Mouse (Mus musculus) lung, postnatal 0 days (tissue): ENCODE data around the gene Trappc3l. TPM values are rescaled to one million over a fixed set of nuclear protein-coding genes. Genes with fewer than 3 reads are reported as not detected.
A peak's percentile ranks its signal among the peaks of the same experiment; 100 is the strongest.

ENCODE experiments used
- ATAC-seq: fragments of 200-750 bp; cut with Nextera tagmentation; 2 replicates; pipeline ENCODE4 v1.8.0; 2017; ENCODE audit warnings: moderate library complexity
- DNase-seq: peaks from one replicate; pipeline ENCODE4 v3.0.0-alpha.2; 2016; ENCODE audit warnings: low spot score
- H3K27ac ChIP-seq: fragments of 300-500 bp; sonication (generic); 2 replicates; pipeline ENCODE4 v1.5.1; 2014; ENCODE audit warnings: antibody characterized with exemption, mild to moderate bottlenecking, low read length, mixed read lengths
- H3K27me3 ChIP-seq: fragments of 300-500 bp; sonication (generic); replicated peaks from 2 replicates; pipeline ENCODE4 v1.6.1; 2014; ENCODE audit warnings: low read length, mixed read lengths; ENCODE audit not compliant: insufficient read depth
- H3K36me3 ChIP-seq: fragments of 300-500 bp; sonication (generic); 2 replicates; pipeline ENCODE4 v1.6.1; 2014; ENCODE audit warnings: low read length, mixed read lengths; ENCODE audit not compliant: insufficient read depth
- H3K4me1 ChIP-seq: fragments of 300-500 bp; sonication (generic); 2 replicates; pipeline ENCODE4 v1.6.1; 2014; ENCODE audit warnings: antibody characterized with exemption, low read depth, low read length, mixed read lengths; ENCODE audit not compliant: insufficient read depth
- H3K4me2 ChIP-seq: fragments of 300-500 bp; sonication (generic); replicated peaks from 2 replicates; pipeline ENCODE4 v1.6.1; 2014; ENCODE audit warnings: low read depth, mild to moderate bottlenecking, low read length, moderate library complexity, mixed read lengths
- H3K4me3 ChIP-seq: fragments of 300-500 bp; sonication (generic); 2 replicates; pipeline ENCODE4 v1.5.1; 2014; ENCODE audit warnings: low read depth, low read length
- H3K9ac ChIP-seq: fragments of 300-500 bp; sonication (generic); replicated peaks from 2 replicates; pipeline ENCODE4 v1.6.1; 2014; ENCODE audit warnings: low read depth, mild to moderate bottlenecking
- H3K9me3 ChIP-seq: fragments of 300-500 bp; sonication (generic); 2 replicates; pipeline ENCODE4 v1.6.1; 2016; ENCODE audit warnings: low read length, mixed read lengths
- CTCF ChIP-seq: IDR thresholded peaks from 2 replicates; pipeline ENCODE4 v1.5.1; 2016; ENCODE audit warnings: antibody characterized with exemption, mild to moderate bottlenecking
- EP300 ChIP-seq: IDR thresholded peaks from 2 replicates; pipeline ENCODE4 v1.6.1; 2016; ENCODE audit warnings: antibody characterized with exemption, mild to moderate bottlenecking, control low read depth
- WGBS: fragments of 180-500 bp; shearing (Covaris S2); extraction: QIAGEN DNeasy Blood & Tissue Kit; methylation state at CpG from one replicate; pipeline ENCODE4 v1.1.7; 2014; 5-methylcytosine and 5-hydroxymethylcytosine counted together
- polyA plus RNA-seq: library from polyadenylated mRNA; unstranded; fragments of >200 nt; fragmentation: Nextera tagmentation; extraction: Ambion mirVana; gene quantifications from 2 replicates; pipeline ENCODE4 v1.2.1, GENCODE M21; 2015

Trappc3l gene
- polyA plus RNA-seq, 1 experiment from 2014 or later, result not detected

- H3K9ac ChIP-seq, result peak within 1 kb of the TSS; percentile 84
- H3K36me3 ChIP-seq, result no peaks in the 10 kb centered on the region
- peak within 1 kb of the TSS; percentile 69 for H3K4me2 ChIP-seq
- under 1% methylated on average over 80 of the region's 82 CpGs for WGBS
- peak; percentile 100 for ATAC-seq
- H3K4me3 ChIP-seq, result peak within 1 kb of the TSS; percentile 87
- DNase-seq, result peak; percentile 99
- H3K9me3 ChIP-seq, result no peaks in the 10 kb centered on the region
- H3K4me1 ChIP-seq, result peaks cover 8% of the 10 kb centered on the region; the same call in 1 of the 2 replicates
- no peaks in the 10 kb centered on the region for H3K27me3 ChIP-seq
- TF ChIP-seq EP300 (0 out of 2 replicates have a peak, but pooled peaks have one; percentile 57), CTCF (peak; percentile 52)
- H3K27ac ChIP-seq, result peak within 1 kb of the TSS; percentile 96
Observed at GRCm38 (mm10) chr10:34019302-34020075, 17.9 kb upstream of the Trappc3l start, which contains the start of gene Rwdd1. TSS of gene Rwdd1 (minus strand) at chr10:34019624.

- Histone ChIP-seq H3K9ac (no peak overlapping the region), H3K4me3 (no peak overlapping the region), H3K4me1 (no peaks in the 10 kb centered on the region), H3K27me3 (no peaks in the 10 kb centered on the region), H3K36me3 (no peaks in the 10 kb centered on the region), H3K9me3 (no peaks in the 10 kb centered on the region), H3K4me2 (no peak overlapping the region), H3K27ac (no peak overlapping the region)
- DNase-seq (no peak), ATAC-seq (no peak)
- WGBS, result 49% methylated on average over 5 of the region's 5 CpGs
- no peak for TF ChIP-seq CTCF
- no peak for TF ChIP-seq EP300
Observed at GRCm38 (mm10) chr10:34030322-34030721, 7.1 kb upstream of the Trappc3l start.

DNA sequence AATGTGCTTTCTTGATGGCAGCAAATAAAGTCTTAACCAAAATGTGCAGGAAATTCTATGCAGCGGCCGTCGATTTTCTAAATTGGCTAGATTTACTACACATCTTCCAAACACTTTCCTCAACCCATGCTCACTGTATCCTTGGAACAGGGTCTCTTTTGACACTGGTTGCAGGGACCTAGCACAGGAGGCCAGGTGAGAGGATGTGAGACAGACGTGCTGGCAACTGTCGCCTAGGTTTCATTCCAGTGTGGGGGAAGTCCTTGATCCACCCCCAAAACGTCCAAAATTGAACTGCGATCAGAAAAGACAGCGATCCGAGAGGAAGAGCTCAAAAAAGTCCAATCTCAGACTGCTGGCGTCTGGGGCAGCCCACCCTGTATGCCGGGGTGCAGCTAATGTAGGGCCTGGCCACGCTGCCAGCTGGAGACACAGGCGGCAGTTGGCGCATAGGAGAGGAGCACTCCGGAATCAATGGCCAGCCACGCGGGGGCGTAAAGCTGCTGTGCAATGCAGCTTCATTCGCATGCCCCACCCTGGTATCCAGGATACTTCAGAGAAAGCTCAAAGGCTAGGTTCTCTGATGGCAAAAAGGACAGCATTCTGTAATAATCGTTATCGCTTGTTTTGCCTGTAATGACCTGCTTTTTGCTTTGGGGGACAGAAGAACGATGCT lies 3.6 kb upstream of the Trappc3l start:
- Histone ChIP-seq H3K27me3 (no peaks in the 10 kb centered on the region), H3K4me1 (no peaks in the 10 kb centered on the region), H3K9ac (0 out of 2 replicates have a peak overlapping the region, but pooled peaks have one; percentile 8), H3K4me3 (no peak overlapping the region), H3K9me3 (no peaks in the 10 kb centered on the region), H3K27ac (no peak overlapping the region), H3K36me3 (no peaks in the 10 kb centered on the region), H3K4me2 (peak overlapping the region; percentile 30; the same call in 1 of the 2 replicates)
- TF ChIP-seq CTCF (peak; percentile 88), EP300 (no peak)
- peak; percentile 85 for ATAC-seq
- 21% methylated on average over 22 of the region's 22 CpGs for WGBS
- peak; percentile 85 for DNase-seq

DNA sequence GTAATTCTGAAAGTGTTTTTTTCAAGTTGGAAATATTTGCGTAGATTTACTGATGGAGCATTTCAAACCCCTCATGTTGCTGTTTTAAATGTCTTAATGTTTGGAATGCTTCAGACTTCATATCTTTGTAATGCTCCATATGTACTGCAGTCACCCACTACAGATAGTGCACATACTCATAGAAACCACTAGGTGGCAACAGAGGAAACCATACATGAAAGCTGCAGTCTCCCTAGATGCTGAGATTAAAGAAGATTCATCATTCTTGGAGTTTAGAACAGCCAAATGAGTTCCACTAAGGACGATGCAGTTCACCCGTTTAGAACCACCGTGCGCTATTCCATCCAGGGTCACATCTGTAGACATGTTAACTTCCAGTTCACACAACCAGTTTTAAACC lies 810 bp upstream of the Trappc3l start:
- TF ChIP-seq EP300 (no peak), CTCF (peak; percentile 89)
- 11% methylated on average over 5 of the region's 5 CpGs for WGBS
- Histone ChIP-seq H3K27ac (no peak overlapping the region), H3K4me3 (no peak overlapping the region), H3K27me3 (no peaks in the 10 kb centered on the region), H3K4me2 (no peak overlapping the region), H3K36me3 (no peaks in the 10 kb centered on the region), H3K9me3 (no peaks in the 10 kb centered on the region), H3K9ac (no peak overlapping the region), H3K4me1 (no peaks in the 10 kb centered on the region)
- ATAC-seq, result peak; percentile 73
- peak; percentile 87 for DNase-seq

DNA sequence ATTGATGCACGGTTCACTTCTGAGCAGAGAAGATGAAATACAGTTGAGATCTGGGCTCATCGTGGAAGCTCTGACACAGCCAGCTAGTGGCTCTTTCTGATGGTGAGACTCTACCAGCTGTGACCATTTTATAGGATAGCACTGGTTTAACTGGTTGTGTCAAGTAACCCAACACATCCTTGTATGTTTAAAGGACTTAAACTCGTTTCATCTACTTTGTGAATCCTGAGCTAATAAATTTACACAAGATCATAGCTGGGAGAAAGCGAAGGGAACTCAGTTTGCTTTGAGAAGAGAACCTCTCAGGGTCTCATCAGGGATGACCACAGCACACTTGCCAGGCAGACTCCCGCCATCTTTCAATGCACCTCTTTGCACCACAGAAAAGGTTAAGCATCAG lies 6.8 kb downstream of the Trappc3l start, which contains the start of gene Calhm4:
Gene Calhm4, minus strand, starts transcription at position 101 of the 400 bp plus-strand sequence.
- Histone ChIP-seq H3K4me3 (no peak within 1 kb of the TSS), H3K4me2 (no peak within 1 kb of the TSS), H3K9me3 (no peaks in the 10 kb centered on the region), H3K27me3 (no peaks in the 10 kb centered on the region), H3K9ac (no peak within 1 kb of the TSS), H3K36me3 (no peaks in the 10 kb centered on the region), H3K4me1 (no peaks in the 10 kb centered on the region), H3K27ac (no peak within 1 kb of the TSS)
- no peak for DNase-seq
- TF ChIP-seq EP300 (no peak), CTCF (no peak)
- no peak for ATAC-seq
- 81% methylated on average over 5 of the region's 5 CpGs for WGBS

- Histone ChIP-seq H3K4me3 (no peak overlapping the region), H3K27ac (no peak overlapping the region), H3K9me3 (no peaks in the 10 kb centered on the region), H3K27me3 (no peaks in the 10 kb centered on the region), H3K4me2 (no peak overlapping the region), H3K36me3 (no peaks in the 10 kb centered on the region), H3K9ac (no peak overlapping the region), H3K4me1 (no peaks in the 10 kb centered on the region)
- ATAC-seq, result no peak
- DNase-seq, result no peak
- 86% methylated on average over 2 of the region's 2 CpGs for WGBS
- TF ChIP-seq EP300 (no peak), CTCF (no peak)
Observed at GRCm38 (mm10) chr10:34053987-34054386, 16.6 kb downstream of the Trappc3l start.
